Mouse (Mus musculus) lung, embryonic 14.5 days (tissue): ENCODE measurements around the gene Sgms1. TPM values are rescaled to one million over a fixed set of nuclear protein-coding genes. Genes with fewer than 3 reads are reported as not detected.

Source experiments
- ATAC-seq: fragments of 200-750 bp; cut with Nextera tagmentation; 2 replicates; pipeline ENCODE4 v1.8.0; 2017; ENCODE audit warnings: mild to moderate bottlenecking, moderate TSS enrichment, moderate library complexity; ENCODE audit not compliant: insufficient read depth
- DNase-seq: peaks from one replicate; pipeline ENCODE4 v3.0.0-alpha.2; 2015
- H3K27ac ChIP-seq: fragments of 300-500 bp; sonication (generic); 2 replicates; pipeline ENCODE4 v1.5.1; 2014; ENCODE audit warnings: low read depth, mild to moderate bottlenecking, moderate library complexity
- H3K27me3 ChIP-seq: fragments of 300-500 bp; sonication (generic); 2 replicates; pipeline ENCODE4 v1.6.1; 2014; ENCODE audit warnings: low read length, control low read depth; ENCODE audit not compliant: insufficient read depth
- H3K36me3 ChIP-seq: fragments of 300-500 bp; sonication (generic); 2 replicates; pipeline ENCODE4 v1.6.1; 2014; ENCODE audit warnings: control low read depth; ENCODE audit not compliant: insufficient read depth
- H3K4me1 ChIP-seq: fragments of 300-500 bp; sonication (generic); 2 replicates; pipeline ENCODE4 v1.6.1; 2014; ENCODE audit warnings: antibody characterized with exemption, control low read depth; ENCODE audit not compliant: insufficient read depth
- H3K4me2 ChIP-seq: fragments of 300-500 bp; sonication (generic); 2 replicates; pipeline ENCODE4 v1.6.1; 2014; ENCODE audit warnings: mild to moderate bottlenecking
- H3K4me3 ChIP-seq: fragments of 300-500 bp; sonication (generic); 2 replicates; pipeline ENCODE4 v1.5.1; 2014; ENCODE audit warnings: low read depth, low read length
- H3K9ac ChIP-seq: fragments of 300-500 bp; sonication (generic); 2 replicates; pipeline ENCODE4 v1.6.1; 2014
- H3K9me3 ChIP-seq: fragments of 300-500 bp; sonication (generic); 2 replicates; pipeline ENCODE4 v1.6.1; 2016; ENCODE audit warnings: low read depth, low read length, control low read depth
- CTCF ChIP-seq: IDR thresholded peaks from 2 replicates; pipeline ENCODE4 v1.5.1; 2016; ENCODE audit warnings: antibody characterized with exemption, low read depth
- WGBS: fragments of 180-500 bp; shearing (Covaris S2); extraction: QIAGEN DNeasy Blood & Tissue Kit; methylation state at CpG from one replicate; pipeline ENCODE4 v1.1.7; 2014; 5-methylcytosine and 5-hydroxymethylcytosine counted together
- polyA plus RNA-seq: library from polyadenylated mRNA; unstranded; fragments of >200 nt; fragmentation: Nextera tagmentation; extraction: Ambion mirVana; gene quantifications from 2 replicates; pipeline ENCODE4 v1.2.1, GENCODE M21; 2014

Gene Sgms1
- polyA plus RNA-seq, 1 experiment from 2014 or later = 50.2 TPM

GRCm38 (mm10) chr19:32333544-32333943, 56.0 kb downstream of the Sgms1 start:
- H3K27me3 ChIP-seq = no peaks in the 10 kb centered on the region
- no peaks in the 10 kb centered on the region for H3K9me3 ChIP-seq
- no peak for TF ChIP-seq CTCF
- no peak overlapping the region for H3K4me3 ChIP-seq
- H3K4me1 ChIP-seq = peaks cover 15% of the 10 kb centered on the region
- ATAC-seq (no peak), DNase-seq (no peak)
- H3K27ac ChIP-seq = no peak overlapping the region
- H3K36me3 ChIP-seq = 0 out of 2 replicates have a peak, but pooled peaks cover 3% of the 10 kb centered on the region
- WGBS = 72% methylated on average over 4 of the region's 4 CpGs
- H3K9ac ChIP-seq = no peak overlapping the region
- no peak overlapping the region for H3K4me2 ChIP-seq

GRCm38 (mm10) chr19:32332779-32333460, 56.6 kb downstream of the Sgms1 start:
- ATAC-seq (no peak), DNase-seq (no peak)
- Histone ChIP-seq H3K9ac (no peak overlapping the region), H3K9me3 (no peaks in the 10 kb centered on the region), H3K27me3 (no peaks in the 10 kb centered on the region), H3K4me2 (no peak overlapping the region), H3K27ac (no peak overlapping the region), H3K4me1 (peaks cover 13% of the 10 kb centered on the region), H3K4me3 (no peak overlapping the region), H3K36me3 (0 out of 2 replicates have a peak, but pooled peaks cover 4% of the 10 kb centered on the region)
- WGBS = 93% methylated on average over 17 of the region's 17 CpGs
- no peak for TF ChIP-seq CTCF

- no peak for TF ChIP-seq CTCF
- WGBS = 59% methylated on average over 3 of the region's 3 CpGs
- no peaks in the 10 kb centered on the region for H3K27me3 ChIP-seq
- peaks cover 10% of the 10 kb centered on the region; the same call in 1 of the 2 replicates for H3K4me1 ChIP-seq
- H3K27ac ChIP-seq = no peak overlapping the region
- ATAC-seq = no peak
- no peak overlapping the region for H3K9ac ChIP-seq
- no peaks in the 10 kb centered on the region for H3K9me3 ChIP-seq
- 0 out of 2 replicates have a peak, but pooled peaks cover 4% of the 10 kb centered on the region for H3K36me3 ChIP-seq
- DNase-seq = no peak
- no peak overlapping the region for H3K4me2 ChIP-seq
- no peak overlapping the region for H3K4me3 ChIP-seq
Measured at GRCm38 (mm10) chr19:32330231-32330630, 59.3 kb downstream of the Sgms1 start.

- Histone ChIP-seq H3K4me1 (peaks cover 13% of the 10 kb centered on the region; the same call in 1 of the 2 replicates), H3K9ac (no peak overlapping the region), H3K4me3 (no peak overlapping the region), H3K36me3 (0 out of 2 replicates have a peak, but pooled peaks cover 4% of the 10 kb centered on the region), H3K27me3 (no peaks in the 10 kb centered on the region), H3K9me3 (no peaks in the 10 kb centered on the region), H3K4me2 (no peak overlapping the region), H3K27ac (no peak overlapping the region)
- DNase-seq (no peak), ATAC-seq (no peak)
- 67% methylated on average over 5 of the region's 5 CpGs for WGBS
- no peak for TF ChIP-seq CTCF
Measured at GRCm38 (mm10) chr19:32329511-32329910, 60.0 kb downstream of the Sgms1 start.

GRCm38 (mm10) chr19:32328089-32328828, 61.3 kb downstream of the Sgms1 start:
- no peak overlapping the region for H3K4me3 ChIP-seq
- H3K27me3 ChIP-seq = no peaks in the 10 kb centered on the region
- 40% methylated on average over 2 of the region's 2 CpGs for WGBS
- no peak overlapping the region for H3K9ac ChIP-seq
- H3K4me2 ChIP-seq = no peak overlapping the region
- peaks cover 13% of the 10 kb centered on the region; the same call in 1 of the 2 replicates for H3K4me1 ChIP-seq
- H3K9me3 ChIP-seq = no peaks in the 10 kb centered on the region
- H3K27ac ChIP-seq = no peak overlapping the region
- TF ChIP-seq CTCF = no peak
- DNase-seq (no peak), ATAC-seq (no peak)
- H3K36me3 ChIP-seq = 0 out of 2 replicates have a peak, but pooled peaks cover 4% of the 10 kb centered on the region

GRCm38 (mm10) chr19:32326621-32327021, 62.9 kb downstream of the Sgms1 start:
- no peak for DNase-seq
- H3K27ac ChIP-seq = peak overlapping the region; percentile 56; the same call in 1 of the 2 replicates
- no peaks in the 10 kb centered on the region for H3K27me3 ChIP-seq
- H3K4me3 ChIP-seq = no peak overlapping the region
- H3K9me3 ChIP-seq = no peaks in the 10 kb centered on the region
- no peak overlapping the region for H3K4me2 ChIP-seq
- no peak overlapping the region for H3K9ac ChIP-seq
- peaks cover 19% of the 10 kb centered on the region for H3K4me1 ChIP-seq
- H3K36me3 ChIP-seq = 0 out of 2 replicates have a peak, but pooled peaks cover 4% of the 10 kb centered on the region
- TF ChIP-seq CTCF = no peak
- WGBS = 30% methylated on average over 4 of the region's 4 CpGs
- ATAC-seq = no peak

GRCm38 (mm10) chr19:32326156-32326555, 63.4 kb downstream of the Sgms1 start:
- Histone ChIP-seq H3K9ac (no peak overlapping the region), H3K4me1 (peaks cover 19% of the 10 kb centered on the region), H3K27ac (peak overlapping the region; percentile 56; the same call in 1 of the 2 replicates), H3K9me3 (no peaks in the 10 kb centered on the region), H3K36me3 (0 out of 2 replicates have a peak, but pooled peaks cover 4% of the 10 kb centered on the region), H3K27me3 (no peaks in the 10 kb centered on the region), H3K4me2 (no peak overlapping the region), H3K4me3 (no peak overlapping the region)
- DNase-seq (no peak), ATAC-seq (no peak)
- WGBS = 62% methylated on average over 3 of the region's 3 CpGs
- TF ChIP-seq CTCF = no peak
